Mouse (Mus musculus): Measurements from ENCODE around the gene Clstn1. TPM values are rescaled to one million over a fixed set of nuclear protein-coding genes. Genes with fewer than 3 reads are reported as not detected.
A peak's percentile ranks its signal among the peaks of the same experiment; 100 is the strongest.

The Clstn1 gene
- polyA plus RNA-seq, 1 experiment from 2014 or later: 34.3 TPM

DNA sequence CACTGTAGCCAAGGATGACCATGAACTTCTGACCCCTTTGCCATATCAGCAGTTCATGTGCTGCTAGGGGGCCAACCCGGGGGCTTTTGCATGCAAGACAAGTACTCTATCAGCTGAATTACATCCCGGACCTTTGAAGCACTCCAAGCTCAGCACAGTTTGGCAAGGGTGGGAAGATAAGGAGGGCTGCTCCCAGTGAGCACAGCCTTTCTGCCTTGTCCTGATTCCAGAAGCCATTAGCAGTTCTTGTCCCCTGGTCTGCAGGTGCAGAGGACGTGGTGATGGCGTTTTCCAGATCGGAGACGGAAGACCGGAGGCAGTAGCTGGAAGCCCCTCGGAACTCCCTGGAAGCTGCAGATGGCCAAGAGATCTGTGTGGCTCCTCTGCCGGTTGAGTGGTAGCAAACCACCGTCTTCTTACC lies 22.3 kb upstream of the Clstn1 start:
- H3K4me2 ChIP-seq (replicated peaks; ENCODE audit: low read depth): peak overlapping the region; percentile 45; the same call in 1 of the 2 replicates
- 0 out of 2 replicates have a peak overlapping the region, but pooled peaks have one; percentile 5 for H3K27ac ChIP-seq (ENCODE audit: low read depth, low read length)
- ATAC-seq: peak; percentile 26; the same call in 1 of the 2 replicates
- no peaks in the 10 kb centered on the region for H3K27me3 ChIP-seq (replicated peaks; ENCODE audit: control insufficient read depth, insufficient read depth, low read length)
- peaks cover 13% of the 10 kb centered on the region for H3K4me1 ChIP-seq (replicated peaks; ENCODE audit: control insufficient read depth, insufficient read depth, low read length)
- no peak for TF ChIP-seq CTCF (IDR thresholded peaks at IDR 0.05; ENCODE audit: low read depth)
- no peaks in the 10 kb centered on the region; the same call in 1 of the 2 replicates for H3K36me3 ChIP-seq (ENCODE audit: control insufficient read depth, insufficient read depth)
- no peak overlapping the region for H3K9ac ChIP-seq (ENCODE audit: low read depth, low read length)
- 52% methylated on average over 10 of the region's 10 CpGs for WGBS
- H3K9me3 ChIP-seq (ENCODE audit: control insufficient read depth): no peaks in the 10 kb centered on the region
- H3K4me3 ChIP-seq (ENCODE audit: low read depth, low read length): no peak overlapping the region

DNA sequence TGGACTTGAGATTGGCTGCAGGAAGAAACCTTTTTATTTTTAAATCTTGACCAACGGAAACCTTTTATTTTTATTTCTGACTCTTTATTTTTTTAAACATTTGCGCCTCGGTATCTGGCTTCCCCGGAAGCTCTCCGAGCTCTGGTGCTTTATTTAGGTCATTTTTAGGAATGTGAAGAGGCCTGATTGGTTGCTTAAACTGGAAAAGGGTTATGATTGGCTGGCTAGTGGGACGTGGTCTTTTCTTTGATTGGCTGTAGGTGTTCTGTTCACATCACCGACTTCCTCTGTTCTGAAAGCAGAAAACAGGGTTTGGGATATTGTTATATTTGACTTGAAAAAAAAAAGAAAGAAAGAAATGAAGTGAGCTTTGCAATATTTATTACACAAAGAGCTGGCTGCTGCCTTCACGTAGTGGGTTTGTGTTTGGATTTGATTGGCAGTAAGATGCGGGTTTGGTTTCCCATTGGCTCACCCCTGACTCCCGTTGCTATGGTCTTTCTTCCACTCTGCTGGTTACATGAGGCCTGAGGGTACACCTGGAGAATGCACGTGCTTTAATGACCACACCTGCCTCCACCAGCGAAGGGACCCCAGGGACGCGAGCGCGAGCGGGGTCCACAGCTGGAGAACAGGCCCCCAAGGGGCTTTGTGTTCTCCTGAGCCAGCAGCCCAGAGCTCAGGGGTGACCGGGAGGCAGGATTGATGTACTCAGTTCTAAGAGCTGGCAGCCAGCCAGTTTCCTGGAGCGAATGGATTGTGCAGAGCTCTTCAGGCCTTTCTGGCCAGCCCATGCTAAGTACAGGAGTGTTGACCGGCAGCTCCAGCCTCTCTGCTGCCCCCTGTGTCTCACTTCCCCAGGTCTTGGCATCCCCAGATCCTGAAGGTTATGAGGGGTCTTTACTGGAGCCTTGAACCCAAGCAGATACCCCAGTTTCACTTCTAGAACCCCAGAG lies 21.5 kb upstream of the Clstn1 start:
- no peak overlapping the region for H3K4me3 ChIP-seq (ENCODE audit: low read depth, low read length)
- H3K36me3 ChIP-seq (ENCODE audit: control insufficient read depth, insufficient read depth): no peaks in the 10 kb centered on the region; the same call in 1 of the 2 replicates
- peaks cover 13% of the 10 kb centered on the region for H3K4me1 ChIP-seq (replicated peaks; ENCODE audit: control insufficient read depth, insufficient read depth, low read length)

DNA sequence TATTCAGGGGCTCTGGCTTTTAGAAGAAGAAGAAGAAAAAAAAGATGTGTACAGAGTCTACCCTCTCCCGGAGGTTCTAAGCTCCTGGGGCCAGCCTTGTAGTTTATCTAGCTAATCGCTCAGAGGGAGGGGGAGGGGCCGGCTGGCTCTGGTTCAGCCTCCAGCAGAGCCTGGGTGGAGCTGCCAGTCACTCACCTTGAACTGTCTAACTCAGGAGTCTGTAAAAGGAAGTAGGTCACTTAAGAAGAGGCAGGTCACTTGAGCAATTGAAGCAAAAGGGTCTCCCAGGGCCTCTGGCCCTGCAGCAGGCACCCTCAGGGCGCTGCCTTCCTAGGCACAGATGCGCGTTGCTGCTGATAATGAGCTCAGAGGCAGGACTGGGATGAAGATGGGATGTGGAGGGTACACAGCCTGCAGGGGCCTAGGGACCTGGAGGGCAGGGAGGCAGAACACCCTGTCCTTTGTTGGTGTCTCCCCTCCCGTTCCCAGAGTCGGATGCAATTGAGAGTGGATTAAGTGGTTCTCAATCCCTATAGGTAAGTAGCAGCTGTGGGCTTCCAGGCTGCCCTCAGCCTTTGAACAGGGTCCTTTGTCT lies 18.7 kb upstream of the Clstn1 start:
- H3K4me2 ChIP-seq (replicated peaks; ENCODE audit: low read depth): no peak overlapping the region
- ATAC-seq: peak; percentile 39
- H3K9ac ChIP-seq (ENCODE audit: low read depth, low read length): no peak overlapping the region
- no peak overlapping the region for H3K4me3 ChIP-seq (ENCODE audit: low read depth, low read length)
- TF ChIP-seq CTCF (IDR thresholded peaks at IDR 0.05; ENCODE audit: low read depth): no peak
- H3K4me1 ChIP-seq (replicated peaks; ENCODE audit: control insufficient read depth, insufficient read depth, low read length): peaks cover 28% of the 10 kb centered on the region
- H3K27me3 ChIP-seq (replicated peaks; ENCODE audit: control insufficient read depth, insufficient read depth, low read length): no peaks in the 10 kb centered on the region
- H3K9me3 ChIP-seq (ENCODE audit: control insufficient read depth): no peaks in the 10 kb centered on the region
- 19% methylated on average over 8 of the region's 8 CpGs for WGBS
- peak overlapping the region; percentile 82 for H3K27ac ChIP-seq (ENCODE audit: low read depth, low read length)
- no peaks in the 10 kb centered on the region; the same call in 1 of the 2 replicates for H3K36me3 ChIP-seq (ENCODE audit: control insufficient read depth, insufficient read depth)

More for the DNA sequence above, 21.5 kb upstream of the Clstn1 start:
- TF ChIP-seq CTCF (IDR thresholded peaks at IDR 0.05; ENCODE audit: low read depth): peak; percentile 73
- Histone ChIP-seq H3K9me3 (ENCODE audit: control insufficient read depth) (no peaks in the 10 kb centered on the region), H3K27me3 (replicated peaks; ENCODE audit: control insufficient read depth, insufficient read depth, low read length) (no peaks in the 10 kb centered on the region), H3K9ac (ENCODE audit: low read depth, low read length) (no peak overlapping the region), H3K4me2 (replicated peaks; ENCODE audit: low read depth) (peak overlapping the region; percentile 45), H3K27ac (ENCODE audit: low read depth, low read length) (peak overlapping the region; percentile 54)
- WGBS: 38% methylated on average over 20 of the region's 20 CpGs
- peak; percentile 42; the same call in 1 of the 2 replicates for ATAC-seq

DNA sequence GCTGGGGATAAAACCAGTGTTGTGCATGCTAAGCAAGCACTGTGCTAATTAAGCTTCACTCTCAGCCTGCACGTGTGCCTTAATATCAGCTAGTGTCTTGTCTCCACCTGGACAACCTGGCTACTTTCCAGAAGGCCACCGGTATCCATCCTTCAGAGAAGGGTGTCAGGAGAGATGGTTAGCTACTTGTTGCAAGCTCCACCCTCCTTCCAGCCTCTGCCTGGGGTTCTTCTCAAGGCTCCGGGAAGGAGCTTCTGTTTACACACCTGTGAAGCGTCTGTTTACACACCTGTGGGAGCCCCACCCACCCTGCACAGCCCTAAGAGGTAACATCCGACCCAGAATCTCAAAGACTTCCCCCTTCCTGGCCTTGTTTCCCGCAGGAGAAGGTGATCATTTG lies 17.6 kb upstream of the Clstn1 start:
- H3K4me1 ChIP-seq (replicated peaks; ENCODE audit: control insufficient read depth, insufficient read depth, low read length): peaks cover 23% of the 10 kb centered on the region
- TF ChIP-seq CTCF (IDR thresholded peaks at IDR 0.05; ENCODE audit: low read depth): no peak
- no peak overlapping the region for H3K4me2 ChIP-seq (replicated peaks; ENCODE audit: low read depth)
- no peak overlapping the region for H3K4me3 ChIP-seq (ENCODE audit: low read depth, low read length)
- H3K27me3 ChIP-seq (replicated peaks; ENCODE audit: control insufficient read depth, insufficient read depth, low read length): no peaks in the 10 kb centered on the region
- no peak overlapping the region for H3K9ac ChIP-seq (ENCODE audit: low read depth, low read length)
- 0 out of 2 replicates have a peak overlapping the region, but pooled peaks have one; percentile 82 for H3K27ac ChIP-seq (ENCODE audit: low read depth, low read length)
- H3K36me3 ChIP-seq (ENCODE audit: control insufficient read depth, insufficient read depth): no peaks in the 10 kb centered on the region; the same call in 1 of the 2 replicates
- WGBS: 23% methylated on average over 6 of the region's 6 CpGs
- H3K9me3 ChIP-seq (ENCODE audit: control insufficient read depth): no peaks in the 10 kb centered on the region
- peak; percentile 31 for ATAC-seq

DNA sequence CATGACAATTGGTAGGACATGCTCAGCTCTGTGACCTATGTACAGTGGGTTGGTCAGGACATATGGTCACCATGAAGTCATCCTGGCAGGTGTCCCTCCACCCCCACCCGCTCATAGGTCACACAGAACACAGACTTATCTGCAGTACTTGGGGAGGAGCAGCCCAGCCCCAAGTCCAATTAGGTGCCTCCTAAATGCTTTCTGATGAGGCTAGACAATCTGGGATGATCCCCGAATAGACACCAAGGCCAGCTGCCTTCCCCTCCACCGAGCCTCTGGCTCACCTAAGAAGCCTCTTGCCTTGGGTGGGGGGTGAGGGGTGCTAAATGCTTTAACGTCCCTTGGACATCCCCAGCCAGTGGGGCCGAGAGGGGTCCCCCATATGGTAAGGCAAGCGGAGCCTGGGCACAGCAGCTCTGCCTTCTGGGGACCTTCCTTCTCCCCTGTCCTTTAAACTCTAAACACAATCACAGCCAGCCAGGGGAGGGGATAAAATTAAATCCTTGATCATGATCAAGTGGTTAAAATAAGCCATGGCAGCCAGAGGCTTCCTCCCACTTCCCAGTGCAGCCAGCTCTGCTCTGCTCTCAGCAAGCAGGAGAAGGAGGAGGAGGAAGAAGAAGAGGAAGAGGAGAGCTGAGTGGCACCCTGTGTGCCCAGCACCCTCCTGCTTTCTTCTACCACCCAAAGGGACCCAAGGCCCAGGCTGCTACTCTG lies 16.3 kb upstream of the Clstn1 start:
- Histone ChIP-seq H3K9ac (ENCODE audit: low read depth, low read length) (no peak overlapping the region), H3K27me3 (replicated peaks; ENCODE audit: control insufficient read depth, insufficient read depth, low read length) (no peaks in the 10 kb centered on the region), H3K9me3 (ENCODE audit: control insufficient read depth) (no peaks in the 10 kb centered on the region), H3K4me3 (ENCODE audit: low read depth, low read length) (no peak overlapping the region), H3K4me1 (replicated peaks; ENCODE audit: control insufficient read depth, insufficient read depth, low read length) (peaks cover 20% of the 10 kb centered on the region), H3K27ac (ENCODE audit: low read depth, low read length) (peak overlapping the region; percentile 58), H3K36me3 (ENCODE audit: control insufficient read depth, insufficient read depth) (no peaks in the 10 kb centered on the region; the same call in 1 of the 2 replicates), H3K4me2 (replicated peaks; ENCODE audit: low read depth) (no peak overlapping the region)
- WGBS: 66% methylated on average over 6 of the region's 6 CpGs
- peak; percentile 29; the same call in 1 of the 2 replicates for ATAC-seq
- no peak for TF ChIP-seq CTCF (IDR thresholded peaks at IDR 0.05; ENCODE audit: low read depth)
